ENCODE assay signal across 14 mouse cellular contexts in the genomic region with DNA sequence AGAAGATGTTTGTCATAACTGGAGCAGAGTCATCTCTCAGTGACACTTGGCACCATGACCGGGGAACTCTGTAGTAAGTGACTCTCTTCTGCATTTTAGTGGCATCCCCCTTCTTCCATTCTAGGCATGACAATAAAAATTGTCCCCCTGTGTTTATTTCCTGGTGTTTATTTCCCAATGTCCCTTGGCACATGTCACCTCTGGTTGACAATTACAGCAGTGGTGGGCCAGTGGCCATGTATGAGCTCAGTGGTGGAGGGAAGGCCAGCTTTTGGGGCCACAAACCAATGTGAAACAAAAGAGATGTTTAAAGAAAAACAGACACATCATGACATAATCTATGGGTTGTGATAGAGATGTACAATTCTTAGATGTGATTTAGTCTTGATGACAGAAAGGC.
A peak's percentile ranks its signal among the peaks of the same experiment; 100 is the strongest.
DNase-seq lines count a peak whose midpoint lies in the region.
"Had no signal": no experiment of that assay in that cellular context is flagged by ENCODE, and none has a peak within 500 bp of the region (broad histone marks: within the 10 kb centered on the region; RNA-seq: fewer than 3 reads in every experiment).

No protein-coding gene starts in this region.

- intact Hi-C loops in left cerebral cortex, postnatal 10 days (cut with DNase I), result no loop called here

- DNase-seq in lung, postnatal 10 days, result peak; percentile 71
- DNase-seq in lung, adult 18-20 months, result no peak
- peak; percentile 19 for DNase-seq in adipocyte (ENCODE audit: low spot score)
- DNase-seq in brain, adult 2 months (ENCODE audit: low read depth, low spot score), result peak; percentile 16
- DNase-seq in left cerebral cortex, postnatal 10 days (ENCODE audit: extremely low spot score in 1 of 2, low spot score in 2 of 2), result no peak
- DNase-seq: adrenal gland, adult 8-10 months; adrenal gland, postnatal 14 days; adrenal gland, postnatal 36 days; cerebellum, adult 11 months; cerebellum, adult 18-20 months; cerebellum, adult 9-10 months; cerebellum, postnatal 10 days; cerebellum, postnatal 25 days; forebrain, postnatal 0 days had no signal

Comparison
In these comparisons a context has a peak if more than half of its experiments do, and no peak if none do; other contexts are left out.
1. DNase-seq: peak in lung, postnatal 10 days (single experiment), adipocyte (single experiment) and brain, adult 2 months (single experiment); none in lung, adult 18-20 months (0 of 2) and left cerebral cortex, postnatal 10 days (0 of 2).